Mouse (Mus musculus): Measurements from ENCODE around the gene Tgfb1. TPM values are rescaled to one million over a fixed set of nuclear protein-coding genes. Genes with fewer than 3 reads are reported as not detected.
A peak's percentile ranks its signal among the peaks of the same experiment; 100 is the strongest.

Tgfb1 gene
- polyA plus RNA-seq, 1 experiment: 4,315 TPM

DNA sequence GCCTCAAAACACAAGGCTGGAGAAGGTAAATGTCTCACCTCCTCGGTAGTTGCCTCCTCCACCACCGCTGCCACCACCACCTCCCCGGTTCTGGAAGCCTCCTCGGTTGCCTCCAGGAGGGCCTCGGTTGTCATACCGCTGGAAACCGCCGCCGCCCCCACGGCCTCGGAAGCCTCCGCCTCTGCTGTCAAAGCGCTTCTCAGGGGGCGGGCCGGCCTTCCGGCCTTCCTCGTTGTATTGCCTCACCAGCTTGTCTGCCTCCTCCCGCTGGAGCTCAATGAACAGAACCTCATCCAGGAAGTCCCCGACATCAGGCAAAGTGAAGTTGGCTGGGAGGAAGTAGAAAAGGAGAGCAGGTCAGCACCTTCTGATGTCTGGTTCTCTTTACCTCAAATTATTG lies 39.1 kb downstream of the Tgfb1 start:
- Histone ChIP-seq H3K27me3 (replicated peaks) (no peaks in the 10 kb centered on the region), H3K4me3 (replicated peaks) (no peak overlapping the region), H3K36me3 (replicated peaks; ENCODE audit: low read length) (peaks cover 92% of the 10 kb centered on the region), H3K9me3 (no peaks in the 10 kb centered on the region), H3K4me1 (peaks cover 92% of the 10 kb centered on the region)
- TF ChIP-seq GATA1 (IDR thresholded peaks at IDR 0.05; ENCODE audit: borderline replicate concordance, low read length): no peak
- TF ChIP-seq FLI1 (IDR thresholded peaks at IDR 0.05; ENCODE audit: low read length): no peak

GRCm38 (mm10) chr7:25727800-25728199 lies 41.0 kb downstream of the Tgfb1 start:
- peaks cover 96% of the 10 kb centered on the region for H3K36me3 ChIP-seq (replicated peaks; ENCODE audit: low read length)
- no peaks in the 10 kb centered on the region for H3K27me3 ChIP-seq (replicated peaks)
- no peak for TF ChIP-seq FLI1 (IDR thresholded peaks at IDR 0.05; ENCODE audit: low read length)

DNA sequence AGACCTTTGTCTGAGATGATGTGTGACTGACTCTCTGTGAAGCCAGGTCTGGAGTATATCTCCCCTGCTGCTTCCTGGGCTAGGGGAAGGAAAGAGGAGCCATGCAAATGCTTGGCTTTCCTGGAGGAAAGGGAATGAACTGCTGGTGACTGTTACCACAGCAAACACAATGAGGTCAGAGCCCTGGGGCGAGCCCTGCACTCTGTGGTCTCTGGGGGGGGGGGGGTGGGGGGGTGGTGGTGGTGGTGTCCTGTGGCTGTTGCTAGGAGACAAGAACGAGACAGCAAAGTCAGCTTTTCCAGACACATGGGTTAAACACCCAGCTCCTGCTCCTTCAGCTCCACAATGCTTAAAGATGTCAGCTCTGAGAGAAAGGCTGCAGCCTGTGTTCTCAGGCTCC lies 42.6 kb downstream of the Tgfb1 start:
- no peaks in the 10 kb centered on the region for H3K27me3 ChIP-seq (replicated peaks)
- H3K9me3 ChIP-seq: no peaks in the 10 kb centered on the region
- H3K4me3 ChIP-seq (replicated peaks): peak overlapping the region; percentile 53
- H3K36me3 ChIP-seq (replicated peaks; ENCODE audit: low read length): peaks cover 96% of the 10 kb centered on the region
- TF ChIP-seq GATA1 (IDR thresholded peaks at IDR 0.05; ENCODE audit: borderline replicate concordance, low read length) (0 out of 3 replicates have a peak, but pooled peaks have one; percentile 30), FLI1 (IDR thresholded peaks at IDR 0.05; ENCODE audit: low read length) (no peak)
- H3K4me1 ChIP-seq: peaks cover 92% of the 10 kb centered on the region

More at GRCm38 (mm10) chr7:25727800-25728199, 41.0 kb downstream of the Tgfb1 start:
- Histone ChIP-seq H3K4me1 (peaks cover 92% of the 10 kb centered on the region), H3K4me3 (replicated peaks) (no peak overlapping the region), H3K9me3 (no peaks in the 10 kb centered on the region)

DNA sequence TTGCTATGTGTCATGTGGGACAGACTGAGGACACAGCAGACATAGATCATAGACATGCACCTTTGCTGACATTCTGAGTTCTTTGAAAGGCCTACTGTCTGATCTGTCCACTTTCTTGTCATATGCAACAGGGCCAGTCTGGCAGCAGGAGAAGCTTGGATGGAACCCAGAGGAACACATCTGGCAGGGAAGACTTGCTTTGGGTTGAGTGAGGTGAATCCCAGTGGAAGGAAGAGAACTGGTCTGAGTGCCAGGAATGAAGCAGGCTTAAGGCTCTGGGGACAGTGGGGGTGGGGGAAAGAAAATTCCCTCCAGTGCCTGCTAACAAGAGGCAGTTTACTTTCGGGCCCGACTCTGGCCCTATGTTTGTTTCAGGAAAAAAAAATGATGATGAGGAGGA lies 43.1 kb downstream of the Tgfb1 start:
- TF ChIP-seq GATA1 (IDR thresholded peaks at IDR 0.05; ENCODE audit: borderline replicate concordance, low read length) (no peak), FLI1 (IDR thresholded peaks at IDR 0.05; ENCODE audit: low read length) (no peak)
- peaks cover 92% of the 10 kb centered on the region for H3K4me1 ChIP-seq
- peaks cover 96% of the 10 kb centered on the region for H3K36me3 ChIP-seq (replicated peaks; ENCODE audit: low read length)
- H3K9me3 ChIP-seq: no peaks in the 10 kb centered on the region
- no peaks in the 10 kb centered on the region for H3K27me3 ChIP-seq (replicated peaks)
- peak overlapping the region; percentile 53 for H3K4me3 ChIP-seq (replicated peaks)

GRCm38 (mm10) chr7:25731294-25732055 lies 44.7 kb downstream of the Tgfb1 start:
- Histone ChIP-seq H3K36me3 (replicated peaks; ENCODE audit: low read length) (peaks cover 96% of the 10 kb centered on the region), H3K27me3 (replicated peaks) (no peaks in the 10 kb centered on the region), H3K9me3 (no peaks in the 10 kb centered on the region), H3K4me1 (peaks cover 91% of the 10 kb centered on the region), H3K4me3 (replicated peaks) (peak overlapping the region; percentile 50)
- no peak for TF ChIP-seq GATA1 (IDR thresholded peaks at IDR 0.05; ENCODE audit: borderline replicate concordance, low read length)
- TF ChIP-seq FLI1 (IDR thresholded peaks at IDR 0.05; ENCODE audit: low read length): no peak

- Histone ChIP-seq H3K4me3 (replicated peaks) (no peak overlapping the region), H3K36me3 (replicated peaks; ENCODE audit: low read length) (peaks cover 96% of the 10 kb centered on the region), H3K4me1 (peaks cover 94% of the 10 kb centered on the region), H3K27me3 (replicated peaks) (no peaks in the 10 kb centered on the region), H3K9me3 (no peaks in the 10 kb centered on the region)
- TF ChIP-seq FLI1 (IDR thresholded peaks at IDR 0.05; ENCODE audit: low read length) (no peak), GATA1 (IDR thresholded peaks at IDR 0.05; ENCODE audit: borderline replicate concordance, low read length) (no peak)
Observed at GRCm38 (mm10) chr7:25734991-25735390, 48.2 kb downstream of the Tgfb1 start.

DNA sequence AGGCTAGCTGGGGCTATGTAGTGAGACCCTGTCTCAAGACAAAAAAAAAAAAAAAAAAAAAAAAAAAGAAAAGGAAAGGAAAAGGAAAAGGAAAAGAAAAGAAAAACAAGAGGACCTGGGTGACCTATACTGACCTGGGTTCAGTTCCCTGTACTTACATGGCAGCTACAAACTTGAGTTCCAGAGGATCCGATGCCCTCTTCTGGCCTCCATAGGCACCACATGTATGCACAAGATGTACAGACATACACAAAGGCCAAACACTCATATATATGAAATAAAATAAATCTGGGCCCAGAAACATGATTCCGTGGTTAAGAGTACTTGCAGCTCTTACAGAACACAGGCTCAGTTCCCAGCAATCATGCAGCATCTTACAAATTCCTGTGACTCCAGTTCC lies 50.1 kb downstream of the Tgfb1 start:
- Histone ChIP-seq H3K27me3 (replicated peaks) (no peaks in the 10 kb centered on the region), H3K4me1 (peaks cover 86% of the 10 kb centered on the region), H3K36me3 (replicated peaks; ENCODE audit: low read length) (peaks cover 98% of the 10 kb centered on the region), H3K9me3 (no peaks in the 10 kb centered on the region), H3K4me3 (replicated peaks) (no peak overlapping the region)
- TF ChIP-seq FLI1 (IDR thresholded peaks at IDR 0.05; ENCODE audit: low read length) (no peak), GATA1 (IDR thresholded peaks at IDR 0.05; ENCODE audit: borderline replicate concordance, low read length) (no peak)

DNA sequence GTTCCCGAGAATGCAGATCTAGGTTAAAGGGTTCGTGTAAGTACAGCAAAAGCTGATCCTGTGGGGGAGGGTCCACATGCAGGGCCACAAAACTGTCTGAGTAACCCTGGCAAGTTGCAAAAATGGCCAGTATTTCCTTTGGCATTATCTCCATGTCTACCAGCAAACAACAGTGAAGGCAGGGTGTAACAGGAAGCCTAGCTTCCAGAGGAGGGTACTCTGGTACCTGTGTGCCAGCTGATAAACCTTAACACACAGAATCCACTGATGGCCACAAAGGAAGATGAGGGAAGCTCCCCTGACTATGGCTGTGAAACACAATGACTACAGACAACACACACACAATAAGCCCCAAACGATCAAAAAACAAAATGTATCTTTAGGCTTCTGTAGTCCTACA lies 51.5 kb downstream of the Tgfb1 start:
- Histone ChIP-seq H3K4me1 (peaks cover 79% of the 10 kb centered on the region), H3K4me3 (replicated peaks) (peak overlapping the region; percentile 38), H3K9me3 (no peaks in the 10 kb centered on the region), H3K36me3 (replicated peaks; ENCODE audit: low read length) (peaks cover 98% of the 10 kb centered on the region), H3K27me3 (replicated peaks) (no peaks in the 10 kb centered on the region)
- no peak for TF ChIP-seq GATA1 (IDR thresholded peaks at IDR 0.05; ENCODE audit: borderline replicate concordance, low read length)
- no peak for TF ChIP-seq FLI1 (IDR thresholded peaks at IDR 0.05; ENCODE audit: low read length)

DNA sequence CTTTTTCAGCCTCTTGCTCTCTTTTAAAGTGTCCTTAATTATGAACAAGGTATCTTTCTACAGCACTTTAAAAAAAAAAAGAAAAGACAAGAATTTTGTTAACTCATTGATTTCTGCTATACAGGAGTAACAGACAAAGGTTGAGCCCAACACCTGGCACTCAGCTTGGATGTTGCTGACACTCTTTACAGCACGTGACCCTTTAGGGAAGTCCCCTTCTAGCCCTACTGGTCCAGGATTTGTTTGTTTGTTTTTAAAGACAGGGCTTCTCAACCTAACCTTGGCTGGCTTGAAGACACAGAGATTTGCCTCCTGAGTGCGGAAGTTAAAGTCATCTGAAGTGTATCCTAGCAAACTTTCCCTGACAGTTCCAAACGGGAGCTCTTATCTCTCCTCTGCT lies 60.0 kb downstream of the Tgfb1 start:
- H3K36me3 ChIP-seq (replicated peaks; ENCODE audit: low read length): peaks cover 100% of the 10 kb centered on the region
- H3K4me1 ChIP-seq: peaks cover 54% of the 10 kb centered on the region
- H3K9me3 ChIP-seq: no peaks in the 10 kb centered on the region
- no peak overlapping the region for H3K4me3 ChIP-seq (replicated peaks)
- H3K27me3 ChIP-seq (replicated peaks): no peaks in the 10 kb centered on the region
- TF ChIP-seq GATA1 (IDR thresholded peaks at IDR 0.05; ENCODE audit: borderline replicate concordance, low read length) (no peak), FLI1 (IDR thresholded peaks at IDR 0.05; ENCODE audit: low read length) (no peak)

DNA sequence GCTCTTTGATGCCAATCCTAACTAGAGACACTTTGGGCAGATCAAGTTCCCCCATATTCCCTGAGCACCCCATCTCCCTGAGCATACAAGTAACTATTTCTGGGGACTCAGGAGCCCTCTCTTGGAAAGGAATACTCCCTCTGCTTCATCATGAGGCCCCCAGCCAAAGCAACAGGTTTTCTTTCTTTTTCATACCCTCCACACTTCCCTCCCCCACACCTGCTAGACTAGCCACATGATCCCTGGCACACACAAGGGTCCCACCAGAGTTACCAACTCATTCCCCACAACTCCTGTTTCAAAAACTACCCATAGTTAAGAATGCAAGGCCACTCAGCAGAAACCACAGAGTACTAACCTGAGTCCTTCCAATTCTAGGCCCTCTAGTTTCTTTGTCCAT lies 66.3 kb downstream of the Tgfb1 start:
- TF ChIP-seq FLI1 (IDR thresholded peaks at IDR 0.05; ENCODE audit: low read length): no peak
- no peak for TF ChIP-seq GATA1 (IDR thresholded peaks at IDR 0.05; ENCODE audit: borderline replicate concordance, low read length)
- Histone ChIP-seq H3K27me3 (replicated peaks) (peaks cover 3% of the 10 kb centered on the region), H3K9me3 (no peaks in the 10 kb centered on the region), H3K36me3 (replicated peaks; ENCODE audit: low read length) (peaks cover 48% of the 10 kb centered on the region), H3K4me1 (peaks cover 59% of the 10 kb centered on the region), H3K4me3 (replicated peaks) (peak overlapping the region; percentile 93)
